In the genomic region with DNA sequence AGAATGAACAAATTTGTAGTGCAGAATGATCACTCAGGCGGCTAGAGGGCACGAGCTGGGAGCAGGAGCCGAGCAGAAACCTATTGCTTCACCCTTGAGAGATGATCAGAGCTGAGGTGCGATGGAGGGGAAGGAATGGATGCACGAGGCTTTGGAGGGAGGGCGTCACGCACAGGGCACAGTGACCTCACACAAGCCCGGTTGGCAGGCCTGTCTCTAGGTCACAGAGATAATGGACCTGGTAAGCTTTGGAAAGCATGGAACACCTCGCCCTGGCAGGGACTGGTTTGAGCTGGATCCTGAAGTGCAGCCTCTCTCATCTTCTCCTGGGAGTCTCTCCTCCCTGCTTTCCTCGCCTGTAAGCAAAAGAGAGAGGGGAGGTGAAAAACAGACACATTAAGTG, we compare ENCODE assay signal across 8 mouse cellular contexts.
DNase-seq lines count a peak whose midpoint lies in the region; ATAC-seq and TF ChIP-seq lines count a peak whose summit lies in the region.
"Had no signal": no experiment of that assay in that cellular context is flagged by ENCODE, and none has a peak within 500 bp of the region (broad histone marks: within the 10 kb centered on the region; RNA-seq: fewer than 3 reads in every experiment).

No protein-coding gene starts in this region.

- peaks cover 3% of the 10 kb centered on the region; the same call in 1 of the 2 replicates for H3K27me3 ChIP-seq in hindbrain, embryonic 12.5 days
- no peaks in the 10 kb centered on the region for H3K27me3 ChIP-seq in limb, embryonic 15.5 days
- no peaks in the 10 kb centered on the region for H3K27me3 ChIP-seq in liver, postnatal 0 days (ENCODE audit: insufficient read depth, low read length)
- H3K27me3 ChIP-seq in liver, embryonic 12.5 days (replicated peaks), result no peaks in the 10 kb centered on the region

- no peaks in the 10 kb centered on the region for H3K9me3 ChIP-seq in hindbrain, embryonic 12.5 days (replicated peaks)
- no peaks in the 10 kb centered on the region for H3K9me3 ChIP-seq in limb, embryonic 15.5 days
- no peaks in the 10 kb centered on the region for H3K9me3 ChIP-seq in liver, postnatal 0 days (ENCODE audit: low read length)
- H3K9me3 ChIP-seq in liver, embryonic 12.5 days (replicated peaks), result no peaks in the 10 kb centered on the region
- H3K9me3 ChIP-seq: heart, embryonic 13.5 days had no signal

- peak overlapping the region; percentile 80 for H3K27ac ChIP-seq in hindbrain, embryonic 12.5 days
- H3K27ac ChIP-seq in limb, embryonic 15.5 days, result peak overlapping the region; percentile 73
- no peak overlapping the region for H3K27ac ChIP-seq in liver, postnatal 0 days (ENCODE audit: low read depth)
- no peak overlapping the region for H3K27ac ChIP-seq in liver, embryonic 12.5 days

- no peak overlapping the region for H3K9ac ChIP-seq in hindbrain, embryonic 12.5 days
- no peak overlapping the region for H3K9ac ChIP-seq in limb, embryonic 15.5 days
- no peak overlapping the region for H3K9ac ChIP-seq in liver, postnatal 0 days (replicated peaks)
- H3K9ac ChIP-seq in liver, embryonic 12.5 days, result no peak overlapping the region

- TF ChIP-seq EP300 in liver, postnatal 0 days (IDR thresholded peaks at IDR 0.05; ENCODE audit: low read depth), result no peak

- WGBS in hindbrain, embryonic 12.5 days, result 30% methylated on average over 10 of the region's 10 CpGs
- 51% methylated on average over 10 of the region's 10 CpGs for WGBS in limb, embryonic 15.5 days
- WGBS in liver, postnatal 0 days (ENCODE audit: insufficient replicate concordance), result 64% methylated on average over 10 of the region's 10 CpGs
- 54% methylated on average over 10 of the region's 10 CpGs for WGBS in liver, embryonic 12.5 days (ENCODE audit: insufficient replicate concordance)

- H3K4me3 ChIP-seq in hindbrain, embryonic 12.5 days, result no peak overlapping the region
- H3K4me3 ChIP-seq in limb, embryonic 15.5 days, result no peak overlapping the region
- no peak overlapping the region for H3K4me3 ChIP-seq in liver, postnatal 0 days (ENCODE audit: low read depth, low read length)
- no peak overlapping the region for H3K4me3 ChIP-seq in liver, embryonic 12.5 days
- H3K4me3 ChIP-seq: heart, embryonic 13.5 days had no signal

- ATAC-seq in hindbrain, embryonic 12.5 days (ENCODE audit: low FRiP score), result peak; percentile 32
- 0 out of 2 replicates have a peak, but pooled peaks have one; percentile 7 for ATAC-seq in limb, embryonic 15.5 days (ENCODE audit: insufficient number of reproducible peaks, low FRiP score, low TSS enrichment, low read depth)
- no peak for ATAC-seq in liver, postnatal 0 days
- ATAC-seq in liver, embryonic 12.5 days, result no peak

- DNase-seq in R1 (ENCODE audit: low read depth, low spot score), result peak; percentile 7
- DNase-seq in cerebellum, adult 9-10 months, result peak; percentile 44
- DNase-seq in liver, postnatal 0 days, result no peak
- no peak for DNase-seq in yolk sac, embryonic 10.5 days (ENCODE audit: low spot score)

- H3K4me2 ChIP-seq in hindbrain, embryonic 12.5 days (replicated peaks), result no peak overlapping the region
- no peak overlapping the region for H3K4me2 ChIP-seq in limb, embryonic 15.5 days
- no peak overlapping the region for H3K4me2 ChIP-seq in liver, postnatal 0 days (ENCODE audit: low read depth, low read length)
- no peak overlapping the region for H3K4me2 ChIP-seq in liver, embryonic 12.5 days

- H3K4me1 ChIP-seq in hindbrain, embryonic 12.5 days, result peaks cover 24% of the 10 kb centered on the region
- peaks cover 33% of the 10 kb centered on the region for H3K4me1 ChIP-seq in limb, embryonic 15.5 days
- peaks cover 6% of the 10 kb centered on the region for H3K4me1 ChIP-seq in liver, postnatal 0 days (ENCODE audit: insufficient read depth)
- no peaks in the 10 kb centered on the region for H3K4me1 ChIP-seq in liver, embryonic 12.5 days

- no peaks in the 10 kb centered on the region for H3K36me3 ChIP-seq in hindbrain, embryonic 12.5 days
- no peaks in the 10 kb centered on the region for H3K36me3 ChIP-seq in limb, embryonic 15.5 days
- no peaks in the 10 kb centered on the region for H3K36me3 ChIP-seq in liver, postnatal 0 days (replicated peaks; ENCODE audit: insufficient read depth, low read length)
- H3K36me3 ChIP-seq in liver, embryonic 12.5 days, result no peaks in the 10 kb centered on the region
- H3K36me3 ChIP-seq: heart, embryonic 13.5 days had no signal

- no peak for TF ChIP-seq CTCF in liver, postnatal 0 days (IDR thresholded peaks at IDR 0.05; ENCODE audit: low read depth)

Comparison
In these comparisons a context has a peak if more than half of its experiments do, and no peak if none do; other contexts are left out.
1. DNase-seq: peak in R1 (single experiment) and cerebellum, adult 9-10 months (single experiment); none in liver, postnatal 0 days (single experiment) and yolk sac, embryonic 10.5 days (single experiment).
2. ATAC-seq: peak in hindbrain, embryonic 12.5 days (single experiment) and limb, embryonic 15.5 days (single experiment); none in liver, postnatal 0 days (single experiment) and liver, embryonic 12.5 days (single experiment).
3. H3K27ac ChIP-seq: peak in hindbrain, embryonic 12.5 days (single experiment) and limb, embryonic 15.5 days (single experiment); none in liver, postnatal 0 days (single experiment) and liver, embryonic 12.5 days (single experiment).